In the genomic region with DNA sequence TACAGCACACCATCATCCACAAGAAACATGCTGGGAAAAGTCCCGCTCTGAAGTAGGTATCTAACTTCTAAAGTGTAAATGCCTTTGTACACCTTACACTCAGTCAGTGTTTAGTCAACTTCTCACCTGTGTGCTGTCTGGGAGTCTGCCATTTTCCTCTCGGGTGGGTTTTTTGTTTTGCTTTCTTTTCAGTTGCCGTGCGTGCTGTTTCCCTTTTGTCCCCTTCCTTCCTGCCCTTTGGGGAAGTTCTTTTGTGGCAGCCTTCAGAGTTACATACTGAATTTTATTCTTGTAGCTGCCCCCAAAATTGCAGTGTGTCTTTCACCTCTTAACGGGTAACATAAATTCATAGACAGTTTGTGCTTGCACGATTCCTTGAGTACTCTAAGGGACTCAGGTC, we compare ENCODE assay signal across 35 mouse cellular contexts. TPM values are rescaled to one million over a fixed set of nuclear protein-coding genes. Genes with fewer than 3 reads are reported as not detected.
A peak's percentile ranks its signal among the peaks of the same experiment; 100 is the strongest.
DNase-seq lines count a peak whose midpoint lies in the region; ATAC-seq and TF ChIP-seq lines count a peak whose summit lies in the region.
"Had no signal": no experiment of that assay in that cellular context is flagged by ENCODE, and none has a peak within 500 bp of the region (broad histone marks: within the 10 kb centered on the region; RNA-seq: fewer than 3 reads in every experiment).

No protein-coding gene starts in this region.

- no peak overlapping the region for H3K4me2 ChIP-seq in midbrain, postnatal 0 days (ENCODE audit: low read depth, low read length, poor library complexity, severe bottlenecking)
- H3K4me2 ChIP-seq: embryonic facial prominence, embryonic 15.5 days; forebrain, embryonic 12.5 days; heart, embryonic 13.5 days; limb, embryonic 13.5 days; liver, embryonic 12.5 days; midbrain, embryonic 11.5 days; neural tube, embryonic 12.5 days had no signal

- no peak for TF ChIP-seq POLR2A in thymus, adult 2 months (IDR thresholded peaks at IDR 0.05; ENCODE audit: control insufficient read depth, extremely low read depth, insufficient read depth, low read length, poor library complexity)
- TF ChIP-seq POLR2A in bone marrow macrophage, adult 2 months (IDR thresholded peaks at IDR 0.05; ENCODE audit: borderline replicate concordance, low read depth, low read length) = no peak

- H3K9ac ChIP-seq in midbrain, postnatal 0 days (replicated peaks; ENCODE audit: low read length, poor library complexity, severe bottlenecking) = no peak overlapping the region
- H3K9ac ChIP-seq: embryonic facial prominence, embryonic 15.5 days; forebrain, embryonic 12.5 days; forebrain, postnatal 0 days; heart, embryonic 13.5 days; limb, embryonic 13.5 days; liver, embryonic 12.5 days; neural tube, embryonic 12.5 days had no signal

- no peak for TF ChIP-seq CTCF in thymus, adult 2 months (IDR thresholded peaks at IDR 0.05; ENCODE audit: borderline replicate concordance, control insufficient read depth, extremely low read depth, insufficient read depth, low read length, poor library complexity)
- no peak for TF ChIP-seq CTCF in bone marrow macrophage, adult 2 months (IDR thresholded peaks at IDR 0.05; ENCODE audit: low read depth, low read length)
- TF ChIP-seq CTCF in midbrain, postnatal 0 days (IDR thresholded peaks at IDR 0.05) = no peak

- no peak overlapping the region for H3K4me3 ChIP-seq in thymus, adult 2 months (ENCODE audit: control insufficient read depth, insufficient read depth, low read length)
- H3K4me3 ChIP-seq in bone marrow macrophage, adult 2 months (ENCODE audit: insufficient read depth, low read length) = peak overlapping the region; percentile 37
- no peak overlapping the region for H3K4me3 ChIP-seq in macrophage (ENCODE audit: inconsistent target)
- H3K4me3 ChIP-seq in midbrain, postnatal 0 days (ENCODE audit: low read depth, low read length) = no peak overlapping the region
- H3K4me3 ChIP-seq: embryonic facial prominence, embryonic 10.5 days; embryonic facial prominence, embryonic 15.5 days; forebrain, embryonic 12.5 days; heart, embryonic 13.5 days; hindbrain, embryonic 10.5 days; limb, embryonic 13.5 days; liver, embryonic 12.5 days; myocyte; neural tube, embryonic 12.5 days had no signal

- H3K27ac ChIP-seq in thymus, adult 2 months (ENCODE audit: control insufficient read depth, insufficient read depth, low read length) = peak overlapping the region; percentile 64
- H3K27ac ChIP-seq in bone marrow macrophage, adult 2 months (ENCODE audit: insufficient read depth, low read depth, low read length) = peak overlapping the region; percentile 40
- H3K27ac ChIP-seq in macrophage = peak overlapping the region; percentile 15
- no peak overlapping the region for H3K27ac ChIP-seq in midbrain, postnatal 0 days (ENCODE audit: low read depth, low read length)
- H3K27ac ChIP-seq: embryonic facial prominence, embryonic 10.5 days; embryonic facial prominence, embryonic 15.5 days; forebrain, embryonic 12.5 days; heart, embryonic 13.5 days; hindbrain, embryonic 10.5 days; kidney, postnatal 0 days; limb, embryonic 13.5 days; liver, embryonic 12.5 days; neural tube, embryonic 12.5 days; stomach, postnatal 0 days had no signal

- H3K4me1 ChIP-seq in thymus, adult 2 months (replicated peaks; ENCODE audit: control insufficient read depth, insufficient read depth, low read length) = peaks cover 10% of the 10 kb centered on the region
- peaks cover 15% of the 10 kb centered on the region for H3K4me1 ChIP-seq in bone marrow macrophage, adult 2 months (ENCODE audit: control insufficient read depth, insufficient read depth, low read length)
- H3K4me1 ChIP-seq in midbrain, postnatal 0 days (ENCODE audit: insufficient read depth, low read length) = no peaks in the 10 kb centered on the region
- H3K4me1 ChIP-seq: embryonic facial prominence, embryonic 10.5 days; embryonic facial prominence, embryonic 15.5 days; forebrain, embryonic 12.5 days; heart, embryonic 13.5 days; hindbrain, embryonic 10.5 days; limb, embryonic 13.5 days; neural tube, embryonic 12.5 days had no signal

- H3K79me2 ChIP-seq in macrophage (ENCODE audit: inconsistent target) = no peaks in the 10 kb centered on the region

- DNase-seq in thymus, adult 2 months = peak; percentile 36
- no peak for DNase-seq in thymus, postnatal 4 days
- DNase-seq in thymus, postnatal 25 days = peak; percentile 43
- DNase-seq in heart, adult 8-10 months (ENCODE audit: low spot score) = no peak
- DNase-seq in midbrain, postnatal 0 days (ENCODE audit: low spot score) = no peak
- DNase-seq: adrenal gland, postnatal 10 days; cerebellum, adult 2 months; cerebellum, postnatal 14 days; forebrain, postnatal 0 days; gastrocnemius, postnatal 14 days; heart, adult 18-20 months; heart, postnatal 10 days; kidney, adult 2 months; kidney, postnatal 4 days; lung, adult 18-20 months; right cerebral cortex, postnatal 4 days had no signal

- no peak for ATAC-seq in midbrain, postnatal 0 days (ENCODE audit: low FRiP score)
- ATAC-seq: forebrain, postnatal 0 days; hindbrain, embryonic 16.5 days; liver, embryonic 12.5 days; lung, postnatal 0 days; midbrain, embryonic 16.5 days; Patski had no signal

- 20% methylated on average over 6 of the region's 6 CpGs for WGBS in thymus, adult 2 months
- 20% methylated on average over 6 of the region's 6 CpGs for WGBS in macrophage (ENCODE audit: missing documents)
- 70% methylated on average over 6 of the region's 6 CpGs for WGBS in midbrain, postnatal 0 days

- peaks cover 59% of the 10 kb centered on the region for H3K36me3 ChIP-seq in thymus, adult 2 months (ENCODE audit: control insufficient read depth, insufficient read depth, low read length)
- peaks cover 92% of the 10 kb centered on the region for H3K36me3 ChIP-seq in macrophage (ENCODE audit: inconsistent target)
- peaks cover 50% of the 10 kb centered on the region for H3K36me3 ChIP-seq in midbrain, postnatal 0 days (ENCODE audit: insufficient read depth, low read length)

- no peaks in the 10 kb centered on the region for H3K27me3 ChIP-seq in thymus, adult 2 months (ENCODE audit: control insufficient read depth, insufficient read depth, low read length)
- H3K27me3 ChIP-seq in midbrain, postnatal 0 days (ENCODE audit: insufficient read depth, low read length) = no peaks in the 10 kb centered on the region
- H3K27me3 ChIP-seq: embryonic facial prominence, embryonic 15.5 days; forebrain, embryonic 12.5 days; heart, embryonic 13.5 days; limb, embryonic 13.5 days; liver, embryonic 12.5 days; neural tube, embryonic 12.5 days; Patski had no signal

- no peaks in the 10 kb centered on the region for H3K9me3 ChIP-seq in midbrain, postnatal 0 days (ENCODE audit: low read length)
- H3K9me3 ChIP-seq: embryonic facial prominence, embryonic 10.5 days; embryonic facial prominence, embryonic 15.5 days; forebrain, embryonic 12.5 days; G1E; heart, embryonic 13.5 days; hindbrain, embryonic 10.5 days; limb, embryonic 13.5 days; liver, embryonic 12.5 days; neural tube, embryonic 12.5 days had no signal

RNA-seq across cellular contexts. Expression of a gene that starts 29.6 kb away (rescaled TPM):
- polyA plus RNA-seq in thymus, adult 2 months (2012; rRNA removed) = 36.5 and 38.2 TPM in 2 replicates
- polyA plus RNA-seq in bone marrow macrophage, adult 2 months (2012; ENCODE audit: insufficient read depth, insufficient read length, missing spikeins) = 15.9 and 18.0 TPM in 2 replicates
- total RNA-seq in macrophage (2018; cell fraction: chromatin; rRNA removed) = 100 to 1,000 TPM in 9 of 26 experiments, 10 to 100 TPM in 17; 27.4 to 263 (median 93.3) TPM
- total RNA-seq in macrophage (2018; cell fraction: cytosol; rRNA removed) = 10 to 100 TPM; 21.1 to 83.6 (median 33.9) TPM
- 100 to 1,000 TPM in 5 of 26 experiments, 10 to 100 TPM in 21; 25.7 to 238 (median 78.2) TPM for total RNA-seq in macrophage (2018; cell fraction: nucleus; rRNA removed)
- polyA plus RNA-seq in macrophage (2018) = 21.2 to 22.6 TPM (median 22.2 TPM) in 3 replicates
- 10 to 100 TPM in 1 of 4 experiments, 1 to 10 TPM in 3; 7.9 to 10.5 (median 10.0) TPM for total RNA-seq in heart, adult 8-10 months (2022)
- total RNA-seq in midbrain, postnatal 0 days (2014; rRNA removed) = 15.0 and 18.9 TPM in 2 replicates
- 2.3 and 2.7 TPM in 2 replicates for polyA plus RNA-seq in midbrain, postnatal 0 days (2015; fragmentation: Nextera tagmentation; extraction: Ambion mirVana)

Comparison
In these comparisons a context has a peak if more than half of its experiments do, and no peak if none do; other contexts are left out.
1. DNase-seq: peak in thymus, adult 2 months (single experiment) and thymus, postnatal 25 days (single experiment); none in thymus, postnatal 4 days (single experiment), heart, adult 8-10 months (single experiment) and midbrain, postnatal 0 days (single experiment).